Mouse (Mus musculus) lung, adult 2 months (tissue): Measurements from ENCODE around the gene Rnf26. TPM values are rescaled to one million over a fixed set of nuclear protein-coding genes. Genes with fewer than 3 reads are reported as not detected.
A peak's percentile ranks its signal among the peaks of the same experiment; 100 is the strongest.

Experiments
- DNase-seq: peaks from one replicate; pipeline ENCODE4 v3.0.0; 2022
- H3K4me1 ChIP-seq: fragments of 200-500 bp; 2 replicates; pipeline ENCODE4 v1.6.1; 2011; ENCODE audit warnings: low read length; ENCODE audit not compliant: control insufficient read depth, insufficient read depth
- H3K4me3 ChIP-seq: fragments of 200-500 bp; replicated peaks from 2 replicates; pipeline ENCODE3; 2011; ENCODE audit warnings: low read depth, mild to moderate bottlenecking, control low read depth, low read length; ENCODE audit errors: extremely low read depth
- CTCF ChIP-seq: fragments of 200-500 bp; IDR thresholded peaks from 2 replicates; pipeline ENCODE4 v1.5.1; 2011; ENCODE audit warnings: mild to moderate bottlenecking, low read length, control low read depth; ENCODE audit not compliant: insufficient read depth
- POLR2A ChIP-seq: fragments of 200-500 bp; IDR thresholded peaks from 2 replicates; pipeline ENCODE4 v1.6.1; 2011; ENCODE audit warnings: low read depth, mild to moderate bottlenecking, control low read depth, low read length, borderline replicate concordance; ENCODE audit errors: extremely low read depth
- WGBS: fragments of 180-500 bp; shearing (Covaris S2); methylation state at CpG from one replicate; pipeline ENCODE4 v1.1.7; 2018; 5-methylcytosine and 5-hydroxymethylcytosine counted together
- polyA plus RNA-seq: library from polyadenylated mRNA; depleted of rRNA; stranded (reverse); fragments of >200 nt; gene quantifications from 2 replicates; pipeline ENCODE4 v1.2.3, GENCODE M21; 2012

Rnf26 gene
- polyA plus RNA-seq, 1 experiment: 24.6 TPM

GRCm38 (mm10) chr9:44069252-44069651 is 44.1 kb downstream of the Rnf26 start:
- H3K4me3 ChIP-seq: no peak overlapping the region
- TF ChIP-seq CTCF (no peak), POLR2A (no peak)
- no peak for DNase-seq

GRCm38 (mm10) chr9:44067960-44068330 is 45.4 kb downstream of the Rnf26 start:
- peaks cover 3% of the 10 kb centered on the region for H3K4me1 ChIP-seq
- WGBS: 87% methylated on average over 6 of the region's 6 CpGs
- DNase-seq: no peak
- no peak overlapping the region for H3K4me3 ChIP-seq
- TF ChIP-seq POLR2A (no peak), CTCF (no peak)

More at GRCm38 (mm10) chr9:44069252-44069651, 44.1 kb downstream of the Rnf26 start:
- 37% methylated on average over 7 of the region's 7 CpGs for WGBS
- peaks cover 3% of the 10 kb centered on the region for H3K4me1 ChIP-seq

- H3K4me1 ChIP-seq: peaks cover 3% of the 10 kb centered on the region
- H3K4me3 ChIP-seq: peak overlapping the region; percentile 69
- DNase-seq: no peak
- TF ChIP-seq POLR2A (no peak), CTCF (no peak)
- 7% methylated on average over 15 of the region's 15 CpGs for whole genome bisulfite sequencing
Measured at GRCm38 (mm10) chr9:44067241-44067959, 45.9 kb downstream of the Rnf26 start.

GRCm38 (mm10) chr9:44066785-44067225 is 46.5 kb downstream of the Rnf26 start, which contains the start of gene Usp2:
Gene Usp2 (plus strand): TSS chr9:44067021.
- Histone ChIP-seq H3K4me1 (peaks cover 3% of the 10 kb centered on the region), H3K4me3 (peak within 1 kb of the TSS; percentile 69)
- peak; percentile 100 for DNase-seq
- TF ChIP-seq POLR2A (0 out of 2 replicates have a peak, but pooled peaks have one; percentile 13), CTCF (peak; percentile 41)
- under 1% methylated on average over 38 of the region's 38 CpGs for WGBS

- no peak for TF ChIP-seq POLR2A
- TF ChIP-seq CTCF: no peak
- WGBS: 33% methylated on average over 1 of the region's 1 CpGs
- no peak for DNase-seq
- H3K4me3 ChIP-seq: no peak overlapping the region
- H3K4me1 ChIP-seq: peaks cover 3% of the 10 kb centered on the region
Measured at GRCm38 (mm10) chr9:44065177-44065576, 48.1 kb downstream of the Rnf26 start.

- H3K4me3 ChIP-seq: no peak overlapping the region
- 73% methylated on average over 6 of the region's 6 CpGs for WGBS
- TF ChIP-seq POLR2A (no peak), CTCF (no peak)
- no peak for DNase-seq
- H3K4me1 ChIP-seq: no peaks in the 10 kb centered on the region
Measured at GRCm38 (mm10) chr9:44058606-44059005, 54.7 kb downstream of the Rnf26 start.

GRCm38 (mm10) chr9:44053936-44054335 is 59.4 kb downstream of the Rnf26 start:
- Histone ChIP-seq H3K4me3 (no peak overlapping the region), H3K4me1 (no peaks in the 10 kb centered on the region)
- no peak for DNase-seq
- no peak for TF ChIP-seq CTCF
- TF ChIP-seq POLR2A: no peak
- 27% methylated on average over 1 of the region's 1 CpGs for WGBS

GRCm38 (mm10) chr9:44052855-44053254 is 60.5 kb downstream of the Rnf26 start:
- DNase-seq: no peak
- H3K4me1 ChIP-seq: no peaks in the 10 kb centered on the region
- no peak for TF ChIP-seq POLR2A
- no peak for TF ChIP-seq CTCF
- 64% methylated on average over 3 of the region's 3 CpGs for WGBS
- no peak overlapping the region for H3K4me3 ChIP-seq

- 78% methylated on average over 8 of the region's 8 CpGs for WGBS
- Histone ChIP-seq H3K4me3 (no peak overlapping the region), H3K4me1 (no peaks in the 10 kb centered on the region)
- TF ChIP-seq POLR2A (no peak), CTCF (no peak)
- no peak for DNase-seq
Measured at GRCm38 (mm10) chr9:44049381-44050165, 63.7 kb downstream of the Rnf26 start.
